Mouse (Mus musculus): ENCODE measurements at regions not wholly inside any gene's neighbourhood (a gene's known extent, or its start where the extent isn't known, plus 50 kb on each side); places are given as distances from the start of the nearest gene placed in this dataset.

GRCm38 (mm10) chr3:40470101-40470500 lies 61.0 kb upstream of the Intu start:
- no peak for DNase-seq
- intact Hi-C loops (cut with DNase I; ENCODE audit: low total_unique reads): no loop called here

DNA sequence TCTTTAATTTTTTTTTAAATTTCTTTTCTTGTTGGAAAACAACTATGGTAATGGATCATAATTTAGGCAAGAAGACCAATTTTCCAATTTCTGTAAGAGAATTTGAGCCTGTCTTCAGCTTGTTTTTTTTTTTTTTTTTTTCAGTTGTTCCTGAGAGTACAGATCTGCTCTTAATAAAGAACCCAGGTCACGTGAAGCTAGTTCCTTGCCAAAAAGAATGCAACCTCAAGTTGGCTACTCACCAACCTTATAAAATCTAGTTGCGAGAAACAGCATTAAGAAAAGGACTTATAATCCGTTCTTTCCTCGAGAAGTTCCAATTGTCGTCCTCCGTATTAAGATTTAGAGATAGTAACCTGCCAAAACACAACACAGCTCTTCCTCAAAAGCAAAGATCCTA lies 58.3 kb upstream of the Intu start:
- no peak for DNase-seq
- intact Hi-C loops (cut with DNase I; ENCODE audit: low total_unique reads): no loop called here

GRCm38 (mm10) chr3:40480258-40480951 lies 50.7 kb upstream of the Intu start:
- intact Hi-C loops (cut with DNase I; ENCODE audit: low total_unique reads): no loop called here
- no peak for DNase-seq

All from gastrocnemius, postnatal 14 days (tissue).